Mouse (Mus musculus): ENCODE measurements around the gene Tprg. TPM values are rescaled to one million over a fixed set of nuclear protein-coding genes. Genes with fewer than 3 reads are reported as not detected.

Tprg gene
- polyA plus RNA-seq, 1 experiment from 2014 or later = 0.15 TPM

- no peak overlapping the region for H3K9ac ChIP-seq
- no peak overlapping the region for H3K27ac ChIP-seq
- H3K27me3 ChIP-seq (replicated peaks) = no peaks in the 10 kb centered on the region
- no peak overlapping the region for H3K4me3 ChIP-seq
- H3K9me3 ChIP-seq = no peaks in the 10 kb centered on the region
- no peak overlapping the region for H3K4me2 ChIP-seq
- H3K36me3 ChIP-seq (replicated peaks) = no peaks in the 10 kb centered on the region
- no peak for ATAC-seq (replicated peaks)
- H3K4me1 ChIP-seq = 0 out of 2 replicates have a peak, but pooled peaks cover 4% of the 10 kb centered on the region
- WGBS = 53% methylated on average over 13 of the region's 13 CpGs
Measured at GRCm38 (mm10) chr16:25465435-25466139, 179.0 kb downstream of the Tprg start.

GRCm38 (mm10) chr16:25468040-25468439 lies 181.4 kb downstream of the Tprg start:
- no peak for ATAC-seq (replicated peaks)
- H3K4me3 ChIP-seq = no peak overlapping the region
- H3K27ac ChIP-seq = no peak overlapping the region
- no peaks in the 10 kb centered on the region for H3K36me3 ChIP-seq (replicated peaks)
- H3K27me3 ChIP-seq (replicated peaks) = no peaks in the 10 kb centered on the region
- no peak overlapping the region for H3K4me2 ChIP-seq
- no peaks in the 10 kb centered on the region for H3K9me3 ChIP-seq
- 0 out of 2 replicates have a peak, but pooled peaks cover 4% of the 10 kb centered on the region for H3K4me1 ChIP-seq
- 88% methylated on average over 3 of the region's 3 CpGs for WGBS
- no peak overlapping the region for H3K9ac ChIP-seq

- whole genome bisulfite sequencing = 68% methylated on average over 5 of the region's 5 CpGs
- 0 out of 2 replicates have a peak, but pooled peaks cover 4% of the 10 kb centered on the region for H3K4me1 ChIP-seq
- no peaks in the 10 kb centered on the region for H3K27me3 ChIP-seq (replicated peaks)
- H3K36me3 ChIP-seq (replicated peaks) = no peaks in the 10 kb centered on the region
- no peak overlapping the region for H3K27ac ChIP-seq
- no peak for ATAC-seq (replicated peaks)
- H3K4me2 ChIP-seq = no peak overlapping the region
- no peak overlapping the region for H3K4me3 ChIP-seq
- H3K9ac ChIP-seq = no peak overlapping the region
- no peaks in the 10 kb centered on the region for H3K9me3 ChIP-seq
Measured at GRCm38 (mm10) chr16:25468662-25469061, 182.0 kb downstream of the Tprg start.
